Mouse (Mus musculus) MEL (cell line): ENCODE data around the gene Slc22a2. TPM values are rescaled to one million over a fixed set of nuclear protein-coding genes. Genes with fewer than 3 reads are reported as not detected.

ENCODE experiments used
- DNase-seq: peaks from one replicate; pipeline ENCODE4 v3.0.0; 2011; ENCODE audit warnings: low read depth, low spot score
- H3K27ac ChIP-seq: 2 replicates; pipeline ENCODE4 v1.5.1; 2012; ENCODE audit warnings: low read depth, mild to moderate bottlenecking, control low read depth, low read length, moderate library complexity; ENCODE audit not compliant: control insufficient read depth
- H3K27me3 ChIP-seq, 2 experiments: fragments of 150-350 bp in 1 of 2; sonication (generic) in 1 of 2; 2 replicates each; pipeline ENCODE4 v1.6.1; 2012; ENCODE audit warnings: low read length in 2 of 2, mild to moderate bottlenecking in 2 of 2, improper control_type of control experiment in 1 of 2, moderate library complexity in 1 of 2; ENCODE audit not compliant: insufficient read depth in 2 of 2, control insufficient read depth in 1 of 2
- H3K36me3 ChIP-seq, 2 experiments: 2 replicates each; pipeline ENCODE4 v1.6.1; 2012 to 2014; ENCODE audit warnings: low read length in 2 of 2, improper control_type of control experiment in 1 of 2, inconsistent platforms in 1 of 2, mild to moderate bottlenecking in 1 of 2; ENCODE audit not compliant: insufficient read depth in 2 of 2, control insufficient read depth in 1 of 2
- H3K4me1 ChIP-seq, 2 experiments: fragments of 150-350 bp in 1 of 2; sonication (generic) in 1 of 2; 2 replicates each; pipeline ENCODE4 v1.6.1; 2012; ENCODE audit warnings: low read length in 2 of 2, improper control_type of control experiment in 1 of 2, mild to moderate bottlenecking in 1 of 2; ENCODE audit not compliant: insufficient read depth in 2 of 2, control insufficient read depth in 1 of 2
- H3K4me3 ChIP-seq, 2 experiments: fragments of 150-350 bp in 1 of 2; sonication (generic) in 1 of 2; 2 replicates each; pipeline ENCODE4 v1.5.1; 2012; ENCODE audit warnings: low read depth in 2 of 2, low read length in 2 of 2, mild to moderate bottlenecking in 2 of 2, moderate library complexity in 2 of 2, control low read depth in 1 of 2, improper control_type of control experiment in 1 of 2; ENCODE audit not compliant: control insufficient read depth in 1 of 2, insufficient read depth in 1 of 2
- H3K79me2 ChIP-seq: 2 replicates; pipeline ENCODE4 v1.6.1; 2012; ENCODE audit warnings: mild to moderate bottlenecking, low read length, moderate library complexity; ENCODE audit not compliant: control insufficient read depth, poor library complexity, insufficient read depth
- H3K9ac ChIP-seq: 2 replicates; pipeline ENCODE4 v1.6.1; 2012; ENCODE audit warnings: low read depth, mild to moderate bottlenecking, control low read depth, low read length, moderate library complexity; ENCODE audit not compliant: control insufficient read depth, poor library complexity, severe bottlenecking
- H3K9me3 ChIP-seq: fragments of 150-350 bp; sonication (generic); replicated peaks from 2 replicates; pipeline ENCODE4 v1.6.1; 2012; ENCODE audit warnings: mild to moderate bottlenecking, low read length, improper control_type of control experiment, moderate library complexity; ENCODE audit not compliant: insufficient read depth
- CHD2 ChIP-seq: IDR thresholded peaks from 2 replicates; pipeline ENCODE4 v1.6.1; 2011; ENCODE audit warnings: low read length, improper control_type of control experiment
- CTCF ChIP-seq, 3 experiments: IDR thresholded peaks in 2 of 3; conservative IDR thresholded peaks in 1 of 3; 2 replicates each; pipeline ENCODE4 v1.5.1; 2011 to 2012; ENCODE audit warnings: low read length in 3 of 3, low read depth in 2 of 3, mild to moderate bottlenecking in 2 of 3, improper control_type of control experiment in 1 of 3, inconsistent platforms in 1 of 3, mixed read lengths in 1 of 3, moderate library complexity in 1 of 3; ENCODE audit not compliant: control insufficient read depth in 1 of 3, insufficient read depth in 1 of 3, poor library complexity in 1 of 3, severe bottlenecking in 1 of 3
- E2F4 ChIP-seq: IDR thresholded peaks from 2 replicates; pipeline ENCODE4 v1.6.1; 2011; ENCODE audit warnings: low read depth, low read length, improper control_type of control experiment, borderline replicate concordance
- ETS1 ChIP-seq: IDR thresholded peaks from 2 replicates; pipeline ENCODE4 v1.6.1; 2012; ENCODE audit warnings: low read depth, mild to moderate bottlenecking, inconsistent platforms, low read length, improper control_type of control experiment, moderate library complexity
- GABPA ChIP-seq: IDR thresholded peaks from 2 replicates; pipeline ENCODE4 v1.6.1; 2012; ENCODE audit warnings: low read depth, mild to moderate bottlenecking, inconsistent platforms, low read length, improper control_type of control experiment, moderate library complexity
- HCFC1 ChIP-seq: IDR thresholded peaks from 2 replicates; pipeline ENCODE4 v1.6.1; 2012; ENCODE audit warnings: low read depth, mild to moderate bottlenecking, inconsistent platforms, low read length, improper control_type of control experiment, moderate library complexity
- JUND ChIP-seq: IDR thresholded peaks from 2 replicates; pipeline ENCODE4 v1.6.1; 2011; ENCODE audit warnings: low read depth, mild to moderate bottlenecking, improper control_type of control experiment, low read length
- KAT2A ChIP-seq: conservative IDR thresholded peaks from 2 replicates; pipeline ENCODE4 v1.6.1; 2012; ENCODE audit warnings: low read depth, low read length, improper control_type of control experiment, inconsistent platforms
- MYB ChIP-seq: IDR thresholded peaks from 2 replicates; pipeline ENCODE4 v1.6.1; 2011; ENCODE audit warnings: mild to moderate bottlenecking, low read depth, low read length, improper control_type of control experiment
- MYC ChIP-seq: IDR thresholded peaks from 2 replicates; pipeline ENCODE4 v1.6.1; 2011; ENCODE audit warnings: low read depth, mild to moderate bottlenecking, low read length, improper control_type of control experiment, moderate library complexity
- NELFE ChIP-seq: IDR thresholded peaks from 2 replicates; pipeline ENCODE4 v1.6.1; 2011; ENCODE audit warnings: low read depth, low read length, improper control_type of control experiment
- NRF1 ChIP-seq: IDR thresholded peaks from 2 replicates; pipeline ENCODE4 v1.6.1; 2014; ENCODE audit warnings: low read depth, mild to moderate bottlenecking, inconsistent platforms, low read length, improper control_type of control experiment, moderate library complexity; ENCODE audit not compliant: poor library complexity, insufficient read depth, severe bottlenecking
- POLR2A ChIP-seq, 2 experiments: IDR thresholded peaks; 2 replicates each; pipeline ENCODE4 v1.6.1; 2011 to 2012; ENCODE audit warnings: low read length in 2 of 2, mild to moderate bottlenecking in 2 of 2, control low read depth in 1 of 2, improper control_type of control experiment in 1 of 2, low read depth in 1 of 2, moderate library complexity in 1 of 2; ENCODE audit not compliant: control insufficient read depth in 1 of 2, insufficient read depth in 1 of 2, poor library complexity in 1 of 2
- POLR2AphosphoS5 ChIP-seq: IDR thresholded peaks from 2 replicates; pipeline ENCODE4 v1.6.1; 2012; ENCODE audit warnings: low read depth, borderline replicate concordance, mild to moderate bottlenecking, inconsistent platforms, low read length, moderate library complexity, mixed read lengths
- RAD21 ChIP-seq: IDR thresholded peaks from 2 replicates; pipeline ENCODE4 v1.6.1; 2011; ENCODE audit warnings: mild to moderate bottlenecking, low read depth, low read length, improper control_type of control experiment
- RCOR1 ChIP-seq: IDR thresholded peaks from 2 replicates; pipeline ENCODE4 v1.6.1; 2012; ENCODE audit warnings: low read depth, mild to moderate bottlenecking, inconsistent platforms, low read length, improper control_type of control experiment
- SMC3 ChIP-seq: IDR thresholded peaks from 2 replicates; pipeline ENCODE4 v1.6.1; 2011; ENCODE audit warnings: low read depth, low read length, improper control_type of control experiment
- TAL1 ChIP-seq: IDR thresholded peaks from 2 replicates; pipeline ENCODE4 v1.6.1; 2012; ENCODE audit warnings: mild to moderate bottlenecking, inconsistent platforms, low read length, moderate library complexity, mixed read lengths
- ZC3H11A ChIP-seq: IDR thresholded peaks from 2 replicates; pipeline ENCODE4 v1.6.1; 2012; ENCODE audit warnings: low read depth, mild to moderate bottlenecking, inconsistent platforms, low read length, improper control_type of control experiment
- ZNF384 ChIP-seq: IDR thresholded peaks from 2 replicates; pipeline ENCODE4 v1.6.1; 2012; ENCODE audit warnings: low read depth, mild to moderate bottlenecking, inconsistent platforms, low read length, improper control_type of control experiment
- polyA plus RNA-seq, 2 experiments: library from polyadenylated mRNA; stranded (reverse) in 1 of 2; unstranded in 1 of 2; fragments of >175 nt in 1 of 2; fragments of >200 nt in 1 of 2; gene quantifications; 2 replicates each; pipeline versions ENCODE4 v1.2.1 to v1.2.4; 2012; ENCODE audit warnings: low replicate concordance in 2 of 2, low read depth in 1 of 2; ENCODE audit not compliant: insufficient read length in 2 of 2, insufficient read depth in 1 of 2, missing spikeins in 1 of 2
- total RNA-seq: library from RNA; depleted of rRNA; stranded (reverse); fragments of 300-350 nt; gene quantifications from 2 replicates; pipeline ENCODE4 v1.2.3, GENCODE M21; 2012

The Slc22a2 gene
- total and polyA plus RNA-seq, 3 experiments = not detected

DNA sequence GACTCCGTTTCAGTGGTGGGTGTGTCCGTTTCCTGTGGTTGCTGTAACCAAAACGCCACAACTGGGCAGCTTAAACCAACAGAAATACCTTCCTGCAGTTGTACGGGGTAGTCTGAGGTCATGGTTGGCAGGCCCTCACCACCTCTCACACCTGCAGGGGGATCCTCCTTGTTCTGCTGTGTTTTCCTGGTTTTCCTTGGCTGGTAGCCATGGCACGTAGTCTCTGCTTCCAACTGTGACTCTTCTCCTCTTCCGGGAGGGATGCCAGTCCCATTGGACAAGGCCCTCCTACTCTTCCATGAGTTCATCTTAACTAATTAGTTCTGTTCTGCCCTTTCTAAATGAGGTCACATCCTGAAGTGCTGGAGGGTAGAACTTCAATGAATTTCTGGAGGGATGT, 8.5 kb upstream of the Slc22a2 start:
- no peak overlapping the region for H3K4me3 ChIP-seq
- no peaks in the 10 kb centered on the region; a peak in 2 of 4 replicates for H3K4me1 ChIP-seq
- no peaks in the 10 kb centered on the region for H3K36me3 ChIP-seq
- peaks cover 0 to 2% of the 10 kb centered on the region in 2 experiments; a peak in 2 of 4 replicates for H3K27me3 ChIP-seq
- DNase-seq = no peak
- TF ChIP-seq KAT2A (no peak), POLR2AphosphoS5 (no peak), GABPA (no peak), CTCF (IDR thresholded peaks at IDR 0.05 in 2 of 3, conservative IDR thresholded peaks at IDR 0.05 in 1 of 3; ENCODE audit: control insufficient read depth in 1 of 3, insufficient read depth in 1 of 3, low read depth in 2 of 3, low read length in 3 of 3, poor library complexity in 1 of 3, severe bottlenecking in 1 of 3) (no peak), E2F4 (no peak)
- TF ChIP-seq, all 39 proteins: peak for 0
- Histone ChIP-seq H3K9me3 (no peaks in the 10 kb centered on the region), H3K9ac (no peak overlapping the region), H3K27ac (no peak overlapping the region), H3K79me2 (no peaks in the 10 kb centered on the region)

DNA sequence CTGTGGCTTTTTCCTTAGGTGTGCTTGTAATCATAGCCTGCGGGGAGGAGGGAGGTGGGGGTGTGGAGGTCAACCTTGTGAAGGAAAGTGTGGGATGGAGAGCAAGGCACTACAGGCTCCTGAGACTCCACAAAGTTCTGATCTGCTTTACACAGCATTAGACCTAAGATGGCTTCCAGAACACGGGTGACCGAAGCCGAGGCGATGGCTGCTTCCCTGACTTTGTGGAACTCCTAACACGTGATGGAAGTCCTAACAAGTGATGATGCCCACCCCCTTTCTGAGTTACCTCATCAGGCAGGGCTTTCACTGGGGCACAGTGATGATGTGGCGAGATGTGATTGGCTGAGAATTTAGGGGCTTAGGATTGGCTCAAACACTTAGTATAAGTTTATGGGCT, 6.8 kb upstream of the Slc22a2 start:
- no peak for DNase-seq
- peaks cover 0 to under 1% of the 10 kb centered on the region in 2 experiments; a peak in 2 of 4 replicates for H3K27me3 ChIP-seq

DNA sequence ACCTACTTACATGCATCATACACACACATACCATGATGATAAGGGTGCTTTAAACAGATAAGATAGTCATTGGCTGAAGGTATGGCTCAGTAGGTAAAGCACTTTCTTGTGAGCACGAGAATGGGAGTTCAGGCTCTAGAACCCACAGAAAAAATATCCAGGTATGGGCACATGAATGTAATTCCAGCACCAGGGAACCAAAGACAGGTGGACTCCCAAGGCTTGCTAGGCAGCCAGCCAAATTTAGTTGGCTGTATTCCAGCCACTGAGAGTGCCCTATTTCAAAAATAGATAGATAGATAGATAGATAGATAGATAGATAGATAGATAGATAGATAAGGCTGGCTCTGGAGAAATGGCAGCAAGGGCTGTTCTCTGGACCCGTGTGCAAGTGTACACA, 1.4 kb downstream of the Slc22a2 start:
- no peaks in the 10 kb centered on the region for H3K27me3 ChIP-seq
- TF ChIP-seq ETS1 (no peak), MYB (no peak), CHD2 (no peak)
- H3K36me3 ChIP-seq = no peaks in the 10 kb centered on the region
- no peaks in the 10 kb centered on the region for H3K79me2 ChIP-seq
- H3K9ac ChIP-seq = no peak overlapping the region
- H3K4me1 ChIP-seq = no peaks in the 10 kb centered on the region; a peak in 2 of 4 replicates
- H3K4me3 ChIP-seq = no peak overlapping the region
- no peaks in the 10 kb centered on the region for H3K9me3 ChIP-seq
- DNase-seq = no peak
- H3K27ac ChIP-seq = no peak overlapping the region

More for the DNA sequence above, 6.8 kb upstream of the Slc22a2 start:
- Histone ChIP-seq H3K27ac (no peak overlapping the region), H3K36me3 (no peaks in the 10 kb centered on the region), H3K9me3 (no peaks in the 10 kb centered on the region), H3K4me1 (no peaks in the 10 kb centered on the region; a peak in 2 of 4 replicates), H3K4me3 (no peak overlapping the region), H3K79me2 (no peaks in the 10 kb centered on the region), H3K9ac (no peak overlapping the region)
- TF ChIP-seq POLR2A (IDR thresholded peaks at IDR 0.05; ENCODE audit: control insufficient read depth in 1 of 2, insufficient read depth in 1 of 2, low read depth in 1 of 2, low read length in 2 of 2, poor library complexity in 1 of 2) = no peak
- TF ChIP-seq JUND = no peak
- TF ChIP-seq ZNF384 = no peak
- TF ChIP-seq TAL1 = no peak
- no peak for TF ChIP-seq ZC3H11A
- TF ChIP-seq MYC = no peak
- TF ChIP-seq NRF1 = no peak
- no peak for TF ChIP-seq RAD21
- TF ChIP-seq HCFC1 = no peak
- no peak for TF ChIP-seq RCOR1
- TF ChIP-seq NELFE = no peak
- TF ChIP-seq SMC3 = no peak
- TF ChIP-seq, all 39 proteins: peak for 0
